Mouse (Mus musculus) ovary, postnatal 10 days (tissue): ENCODE data around the gene Mapk1.

ENCODE experiments used
- DNase-seq: peaks from one replicate; pipeline ENCODE4 v3.0.0; 2022; ENCODE audit warnings: low spot score

Mapk1 gene

GRCm38 (mm10) chr16:17085636-17086035, 102.5 kb downstream of the Mapk1 start:
- no peak for DNase-seq

- no peak for DNase-seq
Measured at GRCm38 (mm10) chr16:17086241-17086640, 103.1 kb downstream of the Mapk1 start.

GRCm38 (mm10) chr16:17086669-17087193, 103.5 kb downstream of the Mapk1 start:
- no peak for DNase-seq

- no peak for DNase-seq
Measured at GRCm38 (mm10) chr16:17088346-17088745, 105.2 kb downstream of the Mapk1 start.

- no peak for DNase-seq
Measured at GRCm38 (mm10) chr16:17096938-17097337, 113.8 kb downstream of the Mapk1 start.
